Mouse (Mus musculus) activated CD4-positive, CD25-positive, alpha-beta regulatory T cell, adult 4 months (primary cell): ENCODE measurements around the gene Zscan26. TPM values are rescaled to one million over a fixed set of nuclear protein-coding genes. Genes with fewer than 3 reads are reported as not detected.

ENCODE experiments used
- polyA plus RNA-seq, 2 experiments: library from polyadenylated mRNA; unstranded; fragments of 100-300 nt; shearing (Covaris generic); gene quantifications; one replicate each; pipeline ENCODE4 v1.2.1; 2017

Gene Zscan26
- polyA plus RNA-seq, 2 experiments from 2014 or later, result 52.6 to 54.9 TPM

Other genes with a start within 250 kb of the Zscan26 start
- not detected for gene Gpx5, start 161.0 kb downstream of the Zscan26 start, polyA plus RNA-seq
- gene Gpx6, start 141.6 kb downstream of the Zscan26 start, polyA plus RNA-seq, result not detected
- not detected for gene Olfr1367, start 106.8 kb downstream of the Zscan26 start, polyA plus RNA-seq
- gene Zscan12, start 90.9 kb downstream of the Zscan26 start, polyA plus RNA-seq, result 1 to 10 TPM; 5.4 to 6.2 TPM
- 10 to 100 TPM; 24.1 to 34.5 TPM for gene Zkscan3, start 51.0 kb downstream of the Zscan26 start, polyA plus RNA-seq
- gene Pgbd1, start 12.7 kb downstream of the Zscan26 start, polyA plus RNA-seq, result 1 to 10 TPM in 1 of 2 experiments, under 1 TPM in 1; 0.82 to 1.4 TPM
- not detected for gene Nkapl, start 14.8 kb upstream of the Zscan26 start, polyA plus RNA-seq
- not detected for gene Zkscan4, start 25.2 kb upstream of the Zscan26 start, polyA plus RNA-seq
- gene Gm10065, start 25.7 kb upstream of the Zscan26 start, polyA plus RNA-seq, result not detected
- under 1 TPM in 1 of 2 experiments, not detected in 1; 0.50 TPM for gene AK157302, start 41.5 kb upstream of the Zscan26 start, polyA plus RNA-seq
- gene Gm11273, start 47.7 kb upstream of the Zscan26 start, polyA plus RNA-seq, result 10 to 100 TPM in 1 of 2 experiments, 1 to 10 TPM in 1; 2.5 to 45.3 TPM
- gene Zkscan8, start 77.4 kb upstream of the Zscan26 start, polyA plus RNA-seq, result 10 to 100 TPM in 1 of 2 experiments, 1 to 10 TPM in 1; 5.0 to 10.1 TPM
- gene Olfr1366, start 89.1 kb upstream of the Zscan26 start, polyA plus RNA-seq, result not detected
- under 1 TPM in 1 of 2 experiments, not detected in 1; 0.40 TPM for gene Olfr1535, start 106.2 kb upstream of the Zscan26 start, polyA plus RNA-seq
- gene Olfr1364, start 128.0 kb upstream of the Zscan26 start, polyA plus RNA-seq, result not detected
- gene Olfr1362, start 160.3 kb upstream of the Zscan26 start, polyA plus RNA-seq, result not detected
- gene Olfr11, start 188.8 kb upstream of the Zscan26 start, polyA plus RNA-seq, result not detected
- not detected for gene Olfr1361, start 209.7 kb upstream of the Zscan26 start, polyA plus RNA-seq
- not detected for gene Olfr1360, start 223.7 kb upstream of the Zscan26 start, polyA plus RNA-seq
- gene Olfr1359, start 244.4 kb upstream of the Zscan26 start, polyA plus RNA-seq, result not detected